Mouse (Mus musculus) spleen, adult 18-20 months (tissue): ENCODE data around the gene Tgfb2.

Source experiments
- DNase-seq, 2 experiments: peaks; one replicate each; pipeline ENCODE4 v3.0.0; 2022; ENCODE audit warnings: mixed read lengths in 2 of 2

Gene Tgfb2

DNA sequence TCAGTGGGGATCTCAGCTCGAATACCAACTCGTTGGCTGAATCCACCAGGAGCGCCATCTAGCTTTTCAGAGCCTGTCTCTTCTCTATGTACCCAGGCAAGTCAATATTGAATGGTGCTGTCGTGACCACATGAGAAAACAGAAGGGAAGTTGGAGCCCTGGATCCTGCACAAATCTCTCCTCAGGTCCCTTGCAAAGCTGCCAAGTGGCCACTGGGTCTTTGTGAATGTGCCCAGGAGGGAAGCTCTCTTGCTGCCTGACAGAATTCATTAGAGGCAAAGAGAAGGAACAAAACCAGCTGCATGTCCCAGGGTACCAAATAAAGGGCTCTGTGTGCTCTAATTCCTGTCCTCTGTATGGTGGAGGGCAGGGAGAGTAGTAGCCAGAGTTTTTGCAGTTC, 50.7 kb downstream of the Tgfb2 start:
- no peak for DNase-seq

GRCm38 (mm10) chr1:186652208-186652607, 53.6 kb downstream of the Tgfb2 start:
- no peak for DNase-seq

DNA sequence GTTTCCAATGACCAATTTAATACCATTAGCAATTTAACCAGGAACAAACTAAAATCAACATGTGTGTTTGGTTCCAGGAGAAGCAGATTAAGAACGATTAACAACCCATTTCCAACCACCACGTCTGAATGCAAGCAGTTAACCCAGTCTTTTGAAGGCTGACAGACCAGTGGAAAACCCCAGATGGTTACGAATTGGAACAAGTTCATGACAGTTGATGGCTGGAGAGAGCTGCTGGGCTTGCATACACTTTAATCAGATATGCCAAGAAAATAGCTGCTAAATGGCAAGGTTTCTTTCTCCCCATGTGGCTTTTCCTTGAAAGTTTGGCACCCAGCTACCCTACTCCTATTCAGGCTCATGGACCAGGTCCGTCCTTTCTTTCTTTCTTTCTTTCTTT, 55.8 kb downstream of the Tgfb2 start:
- DNase-seq, result no peak

GRCm38 (mm10) chr1:186637304-186638213, 68.2 kb downstream of the Tgfb2 start:
- DNase-seq, result no peak

- no peak for DNase-seq
These were observed 70.7 kb downstream of the Tgfb2 start for GRCm38 (mm10) chr1:186635045-186635444.

DNA sequence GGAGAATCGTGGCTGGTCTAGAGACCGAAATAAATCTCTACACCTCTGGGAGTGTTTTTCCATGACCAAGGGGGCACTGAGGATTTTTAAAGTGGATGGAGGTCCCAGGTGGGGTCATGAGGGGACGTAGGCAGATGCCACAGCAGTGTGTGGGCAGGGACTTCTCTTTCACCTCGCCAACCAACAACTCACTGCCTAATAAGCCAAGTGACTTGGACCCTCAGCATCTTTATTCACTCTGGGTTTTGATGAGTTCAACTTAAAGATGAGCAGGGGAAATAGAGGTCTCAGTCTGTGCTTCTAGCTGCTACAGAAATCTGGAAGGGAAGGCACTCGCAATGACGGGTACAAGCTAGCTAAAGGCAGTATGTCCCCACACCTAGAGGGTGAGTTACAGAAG, 74.3 kb downstream of the Tgfb2 start:
- no peak for DNase-seq

GRCm38 (mm10) chr1:186630971-186631370, 74.8 kb downstream of the Tgfb2 start:
- DNase-seq, result no peak

GRCm38 (mm10) chr1:186627451-186627995, 78.3 kb downstream of the Tgfb2 start:
- no peak for DNase-seq

- no peak for DNase-seq
These were observed 81.3 kb downstream of the Tgfb2 start for GRCm38 (mm10) chr1:186624474-186624873.

GRCm38 (mm10) chr1:186621812-186622211, 84.0 kb downstream of the Tgfb2 start:
- no peak for DNase-seq

GRCm38 (mm10) chr1:186618285-186618684, 87.5 kb downstream of the Tgfb2 start:
- no peak for DNase-seq

- DNase-seq, result no peak
These were observed 94.4 kb downstream of the Tgfb2 start for GRCm38 (mm10) chr1:186611371-186611770.

GRCm38 (mm10) chr1:186610481-186610880, 95.3 kb downstream of the Tgfb2 start:
- DNase-seq, result no peak

GRCm38 (mm10) chr1:186609793-186610233, 96.0 kb downstream of the Tgfb2 start:
- no peak for DNase-seq

DNA sequence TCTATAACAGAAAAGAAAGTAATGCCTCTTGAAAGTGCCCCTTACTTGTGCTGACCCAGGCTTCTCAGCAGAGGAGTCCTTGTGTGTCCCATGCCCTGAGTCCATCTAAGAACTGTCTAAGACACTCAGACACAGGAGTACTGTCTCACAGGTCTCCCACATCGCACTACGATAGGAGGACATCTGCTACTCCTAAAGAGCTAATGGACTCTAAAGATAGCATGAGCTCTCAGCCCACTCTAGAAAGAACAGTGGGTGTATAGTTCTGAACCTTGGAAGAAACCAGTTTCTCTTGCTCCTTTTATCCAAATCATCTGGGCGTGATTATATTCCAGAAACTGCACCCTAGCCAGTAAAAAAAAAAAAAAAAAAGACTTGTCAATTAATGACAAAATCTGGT, 97.7 kb downstream of the Tgfb2 start:
- no peak for DNase-seq

DNA sequence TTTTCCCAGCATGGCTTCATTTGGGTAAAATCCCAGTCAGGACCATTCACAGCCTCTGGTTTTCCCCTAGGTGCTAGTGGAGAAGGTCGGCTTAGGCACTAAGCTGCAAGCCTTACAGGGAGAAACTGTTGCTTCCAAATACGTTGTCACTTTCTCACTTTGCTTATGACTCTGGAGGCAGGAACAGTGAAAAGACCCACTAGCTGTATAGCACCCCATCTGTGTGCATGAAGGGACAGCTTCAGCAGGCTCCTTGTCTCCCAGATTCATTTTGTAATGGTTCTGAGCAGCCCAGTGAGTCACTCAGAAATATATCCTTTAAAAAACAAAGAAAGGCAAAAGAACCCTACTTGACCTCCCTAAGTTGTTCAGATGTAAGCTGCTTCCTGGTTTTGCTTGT, 100.2 kb downstream of the Tgfb2 start:
- no peak for DNase-seq

- no peak for DNase-seq
These were observed 101.7 kb downstream of the Tgfb2 start for GRCm38 (mm10) chr1:186604124-186604523.

DNA sequence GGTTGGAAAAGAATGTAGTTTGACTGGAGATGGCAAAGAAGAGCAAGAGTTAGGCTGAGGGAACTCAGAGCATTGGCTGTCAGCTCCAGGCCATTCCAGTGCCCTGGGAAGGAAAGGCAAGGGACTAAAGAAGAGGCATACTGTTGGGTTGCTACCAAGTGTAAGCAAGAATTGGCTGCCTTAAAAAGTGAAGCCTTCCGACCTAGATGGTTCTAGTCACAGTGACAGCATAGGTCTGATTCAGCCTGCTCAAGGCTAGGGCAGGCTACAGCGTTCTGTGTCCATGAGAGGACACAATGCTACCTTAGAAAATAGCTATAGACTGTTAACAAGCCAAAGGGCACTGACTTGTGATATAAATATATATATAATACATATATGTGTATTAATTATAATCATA, 117.6 kb downstream of the Tgfb2 start:
- no peak for DNase-seq

- DNase-seq, result no peak
These were observed 118.6 kb downstream of the Tgfb2 start for GRCm38 (mm10) chr1:186587065-186587804.

DNA sequence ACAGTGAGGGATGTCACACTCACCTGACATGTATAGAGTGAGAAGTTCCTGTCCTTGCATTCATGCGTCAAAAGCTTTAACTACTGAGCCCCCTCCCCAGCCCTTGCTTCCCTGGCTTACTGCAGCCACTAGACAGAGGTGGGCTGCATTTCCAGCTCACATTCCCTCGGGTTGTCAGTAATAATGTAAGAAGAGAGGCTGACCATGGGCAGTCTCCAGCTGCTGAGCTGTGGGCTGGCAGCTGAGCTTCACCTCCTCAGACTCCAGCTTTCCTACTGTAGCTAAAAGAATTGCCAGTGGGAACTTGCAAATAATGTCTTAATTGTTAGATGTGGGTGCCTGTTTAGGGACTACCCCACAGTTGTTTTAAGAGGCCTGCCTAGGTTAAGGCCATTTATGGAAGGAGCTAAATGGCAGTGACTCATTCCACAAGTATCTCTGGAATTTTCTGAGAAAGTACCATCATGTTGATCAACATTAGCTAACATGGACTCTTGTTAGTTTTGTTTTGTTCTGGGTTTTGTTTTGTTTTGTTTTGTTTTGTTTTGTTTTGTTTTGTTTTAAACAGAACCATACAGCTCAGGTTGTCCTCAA, 120.1 kb downstream of the Tgfb2 start:
- no peak for DNase-seq

DNA sequence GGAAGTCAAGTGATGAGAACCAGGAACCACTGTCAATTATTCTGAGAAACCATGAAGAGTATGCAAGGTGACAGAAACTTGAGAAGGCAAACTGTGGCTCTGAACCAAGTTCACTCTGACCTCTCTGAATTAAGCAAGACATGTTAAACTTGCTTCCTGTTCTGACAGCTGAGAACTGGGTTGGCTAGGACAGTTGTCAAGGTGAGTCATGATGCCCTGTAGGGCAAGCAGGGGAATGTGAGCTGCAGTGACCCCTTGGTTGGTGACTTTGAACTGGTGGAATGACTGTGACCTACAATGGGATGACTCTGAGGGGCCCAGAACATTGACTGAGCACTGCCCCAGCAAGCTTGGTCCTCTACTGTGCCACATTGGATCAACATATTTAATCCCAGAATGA, 121.9 kb downstream of the Tgfb2 start:
- DNase-seq, result no peak

DNA sequence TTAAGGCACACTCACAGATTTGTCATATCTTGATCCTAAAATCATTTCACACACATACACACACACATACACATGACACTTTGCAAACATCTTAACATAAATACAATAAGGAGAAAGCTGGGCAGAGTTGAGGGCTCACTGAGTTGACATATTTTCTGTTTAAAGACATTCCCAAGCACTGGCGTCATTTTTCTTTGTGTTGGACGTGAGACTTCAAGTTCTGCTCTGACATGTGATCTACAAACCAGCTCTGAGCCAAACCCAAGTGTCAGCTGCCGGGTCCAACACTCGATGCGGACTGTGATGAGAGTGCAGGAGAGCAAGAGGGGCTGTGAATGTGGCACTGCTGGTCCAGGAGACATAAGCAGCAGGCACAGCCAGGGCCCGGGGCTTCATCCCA, 123.7 kb downstream of the Tgfb2 start:
- no peak for DNase-seq

DNA sequence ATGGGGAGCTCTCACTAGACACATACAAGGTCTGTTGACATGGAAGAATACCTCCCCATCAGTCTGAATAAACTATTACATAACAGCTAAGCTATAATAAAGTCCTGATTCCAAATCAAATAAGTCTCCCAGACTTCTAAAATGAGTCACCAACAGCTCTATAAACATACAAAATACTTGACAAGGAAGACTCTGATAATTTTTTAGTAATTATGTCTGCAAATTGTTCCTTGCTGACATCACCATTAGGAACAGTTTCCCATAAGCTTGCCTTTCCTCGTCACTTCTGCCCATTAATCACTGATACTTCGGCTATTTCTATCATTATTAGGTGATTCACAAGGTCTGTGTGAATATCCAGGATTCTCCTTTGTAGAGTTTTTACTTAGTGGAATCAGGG, 124.1 kb downstream of the Tgfb2 start:
- no peak for DNase-seq
